Mouse (Mus musculus): ENCODE results near the gene Umod. TPM values are rescaled to one million over a fixed set of nuclear protein-coding genes. Genes with fewer than 3 reads are reported as not detected.

Umod gene
- 0.35 and 0.46 TPM in 2 replicates for polyA plus RNA-seq (2012; rRNA removed)

DNA sequence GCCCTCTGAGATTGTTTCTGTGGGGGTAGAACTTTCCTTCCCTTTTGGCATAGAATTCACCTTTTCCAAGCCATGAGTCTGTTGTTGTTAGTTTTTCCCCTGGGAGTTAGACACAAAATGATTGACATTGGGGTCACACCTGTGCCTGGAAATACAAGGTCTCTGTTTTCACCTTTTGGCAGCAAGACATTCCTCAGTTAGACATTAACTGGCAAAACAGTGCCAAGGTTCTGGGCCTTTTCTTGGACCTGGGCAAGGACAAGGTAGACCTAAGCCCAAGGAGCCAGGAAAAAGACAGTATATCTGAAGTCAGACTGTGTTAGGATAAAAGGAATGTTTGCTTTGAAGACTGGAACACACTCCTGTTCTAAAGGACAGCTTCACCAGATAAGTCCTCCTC, at the start of gene Umod:
Umod (minus strand) TSS at position 27 of the 400 bp plus-strand sequence.

DNA sequence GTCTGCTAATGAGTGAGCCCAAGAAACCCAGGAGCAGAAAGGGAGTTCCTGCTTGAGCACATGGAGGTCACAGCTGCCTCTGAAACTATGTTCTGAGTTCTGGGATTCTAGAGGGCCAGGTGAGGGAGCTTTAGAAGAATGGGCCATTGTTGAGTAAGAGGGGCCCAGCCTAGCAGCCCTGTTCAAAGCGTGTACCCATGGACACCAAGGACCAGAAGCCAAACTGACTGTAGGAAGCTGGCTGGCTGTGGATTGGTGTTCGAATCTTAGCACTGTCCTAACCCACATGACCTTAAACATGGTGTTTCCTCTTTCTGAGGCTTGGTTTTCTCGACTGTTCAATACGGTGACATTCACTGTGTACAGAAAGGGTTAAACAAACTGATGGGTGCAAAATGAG, 44.3 kb upstream of the Umod start, which contains the start of gene Pdilt:
Pdilt (minus strand) TSS at position 101 of the 400 bp plus-strand sequence.

DNA sequence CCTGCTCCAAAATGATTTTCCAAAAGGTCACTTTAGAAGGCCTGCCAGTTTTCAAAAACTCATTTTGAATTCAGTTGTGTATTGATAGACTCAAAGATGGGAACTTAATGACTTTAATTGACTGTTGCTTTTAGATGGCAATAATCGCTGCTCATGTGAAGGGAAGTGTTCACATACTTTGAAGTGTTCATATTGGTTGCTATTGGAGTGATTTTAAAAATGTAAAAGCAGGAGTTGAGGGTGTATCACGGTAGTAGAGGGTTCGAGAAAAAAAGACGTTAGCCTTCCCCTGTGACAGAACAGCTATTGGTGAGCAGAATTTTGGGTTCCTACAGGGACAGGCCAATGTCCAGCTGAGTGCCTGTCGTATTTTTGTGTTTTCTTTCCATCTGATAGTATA, 40.1 kb upstream of the Umod start, which contains the start of gene Acsm5:
Acsm5 (plus strand) TSS at position 301 of the 400 bp plus-strand sequence.

DNA sequence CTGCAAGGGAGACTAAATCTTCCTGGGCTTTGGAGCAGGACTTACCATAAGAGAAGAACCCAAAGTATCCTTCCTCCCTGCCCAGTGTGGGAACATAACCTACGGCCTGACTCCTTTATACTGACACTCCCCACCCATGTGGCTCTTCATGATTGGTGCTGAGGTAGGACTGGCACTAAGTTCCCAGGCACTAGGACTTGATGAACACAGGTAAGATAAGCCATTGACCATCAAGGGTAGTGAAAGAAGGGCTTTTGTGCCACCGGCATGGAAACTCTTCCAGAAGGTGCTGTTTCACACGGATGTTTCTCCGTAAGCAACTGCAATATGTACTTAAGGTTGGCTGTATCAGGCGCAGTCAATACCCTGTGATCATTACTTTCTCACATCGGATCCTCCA, 19.9 kb downstream of the Umod start, which contains the start of gene Gp2:
Gp2 (minus strand) TSS at position 101 of the 400 bp plus-strand sequence.

Other genes with a start within 250 kb of the Umod start
- gene Gp2, start 20.0 kb downstream of the Umod start, polyA plus RNA-seq (2012; rRNA removed), result not detected in 2 replicates
- 0.29 and 0.68 TPM in 2 replicates for gene Acsm5, start 40.2 kb upstream of the Umod start, polyA plus RNA-seq (2012; rRNA removed)
- gene Pdilt, start 44.2 kb upstream of the Umod start, polyA plus RNA-seq (2012; rRNA removed), result not detected in 2 replicates
- gene Acsm2, start 75.1 kb upstream of the Umod start, polyA plus RNA-seq (2012; rRNA removed), result not detected in 2 replicates
- 0.17 TPM in 1 of 2 replicates, not detected in the other for gene Acsm1, start 127.7 kb upstream of the Umod start, polyA plus RNA-seq (2012; rRNA removed)
- not detected in 2 replicates for gene Acsm4, start 210.7 kb upstream of the Umod start, polyA plus RNA-seq (2012; rRNA removed)
- gene Thumpd1, start 241.5 kb upstream of the Umod start, polyA plus RNA-seq (2012; rRNA removed), result 36.6 and 39.4 TPM in 2 replicates

All from ovary, adult 2 months (tissue).